Comparison of ENCODE assay signal across 11 mouse cellular contexts in genomic region chr3:35475326-35475725, GRCm38 (mm10).
A peak's percentile ranks its signal among the peaks of the same experiment; 100 is the strongest.
DNase-seq lines count a peak whose midpoint lies in the region; ATAC-seq and TF ChIP-seq lines count a peak whose summit lies in the region.
"Had no signal": no experiment of that assay in that cellular context is flagged by ENCODE, and none has a peak within 500 bp of the region (broad histone marks: within the 10 kb centered on the region; RNA-seq: fewer than 3 reads in every experiment).

No protein-coding gene starts in this region.

- no peak overlapping the region for H3K9ac ChIP-seq in embryonic facial prominence, embryonic 14.5 days (ENCODE audit: low read depth, low read length)
- no peak overlapping the region for H3K9ac ChIP-seq in stomach, postnatal 0 days (ENCODE audit: low read length)
- H3K9ac ChIP-seq: liver, embryonic 15.5 days had no signal

- peaks cover 6% of the 10 kb centered on the region for H3K4me1 ChIP-seq in embryonic facial prominence, embryonic 14.5 days (ENCODE audit: control insufficient read depth, insufficient read depth, low read length)
- peaks cover 18% of the 10 kb centered on the region for H3K4me1 ChIP-seq in embryonic facial prominence, embryonic 10.5 days
- no peaks in the 10 kb centered on the region for H3K4me1 ChIP-seq in stomach, postnatal 0 days (replicated peaks; ENCODE audit: control insufficient read depth, insufficient read depth)
- H3K4me1 ChIP-seq: liver, embryonic 15.5 days had no signal

- H3K27ac ChIP-seq in embryonic facial prominence, embryonic 14.5 days (replicated peaks; ENCODE audit: low read depth, low read length): no peak overlapping the region
- no peak overlapping the region for H3K27ac ChIP-seq in embryonic facial prominence, embryonic 10.5 days (replicated peaks)
- no peak overlapping the region for H3K27ac ChIP-seq in stomach, postnatal 0 days (replicated peaks)
- H3K27ac ChIP-seq: liver, embryonic 15.5 days had no signal

- peak; percentile 53 for DNase-seq in embryonic facial prominence, embryonic 14.5 days (ENCODE audit: low spot score)
- no peak for DNase-seq in embryonic facial prominence, embryonic 10.5 days (ENCODE audit: low spot score)
- DNase-seq in kidney, postnatal 10 days: peak; percentile 26
- DNase-seq in kidney, postnatal 14 days: no peak
- peak; percentile 28 for DNase-seq in right cerebral cortex, postnatal 14 days
- no peak for DNase-seq in right cerebral cortex, adult 18-20 months
- peak; percentile 32 for DNase-seq in stomach, postnatal 0 days (ENCODE audit: low spot score)
- DNase-seq: heart, adult 11 months; kidney, adult 11 months; thymus, adult 18-20 months had no signal

- H3K4me3 ChIP-seq in embryonic facial prominence, embryonic 14.5 days (ENCODE audit: low read depth, low read length): no peak overlapping the region
- H3K4me3 ChIP-seq in embryonic facial prominence, embryonic 10.5 days: no peak overlapping the region
- no peak overlapping the region for H3K4me3 ChIP-seq in stomach, postnatal 0 days (ENCODE audit: low read depth, low read length)
- H3K4me3 ChIP-seq: liver, embryonic 15.5 days had no signal

- no peak overlapping the region for H3K4me2 ChIP-seq in embryonic facial prominence, embryonic 14.5 days (ENCODE audit: low read depth, low read length)
- no peak overlapping the region for H3K4me2 ChIP-seq in stomach, postnatal 0 days (replicated peaks; ENCODE audit: low read depth)
- H3K4me2 ChIP-seq: liver, embryonic 15.5 days had no signal

- no peaks in the 10 kb centered on the region for H3K36me3 ChIP-seq in embryonic facial prominence, embryonic 14.5 days (ENCODE audit: control insufficient read depth, insufficient read depth, low read length)
- H3K36me3 ChIP-seq in embryonic facial prominence, embryonic 10.5 days (replicated peaks): no peaks in the 10 kb centered on the region
- no peaks in the 10 kb centered on the region for H3K36me3 ChIP-seq in stomach, postnatal 0 days (ENCODE audit: control insufficient read depth, insufficient read depth, low read length)
- H3K36me3 ChIP-seq: liver, embryonic 15.5 days had no signal

- H3K9me3 ChIP-seq in embryonic facial prominence, embryonic 14.5 days (ENCODE audit: control insufficient read depth, low read length): no peaks in the 10 kb centered on the region
- no peaks in the 10 kb centered on the region for H3K9me3 ChIP-seq in embryonic facial prominence, embryonic 10.5 days
- H3K9me3 ChIP-seq in stomach, postnatal 0 days (ENCODE audit: control insufficient read depth, low read length): no peaks in the 10 kb centered on the region
- H3K9me3 ChIP-seq: liver, embryonic 15.5 days had no signal

- WGBS in embryonic facial prominence, embryonic 14.5 days: 75% methylated on average over 7 of the region's 7 CpGs
- WGBS in embryonic facial prominence, embryonic 10.5 days: 88% methylated on average over 7 of the region's 7 CpGs
- 41% methylated on average over 7 of the region's 7 CpGs for WGBS in stomach, postnatal 0 days

- no peak for ATAC-seq in embryonic facial prominence, embryonic 14.5 days (ENCODE audit: low read depth)
- ATAC-seq in stomach, postnatal 0 days (ENCODE audit: low FRiP score, low TSS enrichment): no peak

- TF ChIP-seq EP300 in stomach, postnatal 0 days (optimal IDR thresholded peaks at IDR 0.05): no peak

- TF ChIP-seq CTCF in stomach, postnatal 0 days (IDR thresholded peaks at IDR 0.05; ENCODE audit: low read depth): no peak

- H3K27me3 ChIP-seq in embryonic facial prominence, embryonic 14.5 days (replicated peaks; ENCODE audit: control insufficient read depth, insufficient read depth, low read length): no peaks in the 10 kb centered on the region; the same call in 1 of the 2 replicates
- H3K27me3 ChIP-seq in embryonic facial prominence, embryonic 10.5 days (replicated peaks; ENCODE audit: low read depth, poor library complexity, severe bottlenecking): no peaks in the 10 kb centered on the region
- no peaks in the 10 kb centered on the region for H3K27me3 ChIP-seq in stomach, postnatal 0 days (ENCODE audit: control insufficient read depth, insufficient read depth, low read length)
- H3K27me3 ChIP-seq: liver, embryonic 15.5 days had no signal

Comparison
In these comparisons a context has a peak if more than half of its experiments do, and no peak if none do; other contexts are left out.
1. DNase-seq: peak in embryonic facial prominence, embryonic 14.5 days (single experiment), kidney, postnatal 10 days (single experiment), right cerebral cortex, postnatal 14 days (single experiment) and stomach, postnatal 0 days (single experiment); none in embryonic facial prominence, embryonic 10.5 days (single experiment), kidney, postnatal 14 days (single experiment) and right cerebral cortex, adult 18-20 months (single experiment).